Mouse (Mus musculus) E14TG2a.4 (cell line): ENCODE data around the gene Tada1.

Source experiments
- CTCF ChIP-seq: conservative IDR thresholded peaks from 2 replicates; pipeline ENCODE4 v1.5.1; 2014; ENCODE audit warnings: low read length
- NANOG ChIP-seq: IDR thresholded peaks from 2 replicates; pipeline ENCODE4 v1.6.1; 2014; ENCODE audit warnings: borderline replicate concordance, low read length, mixed read lengths

GRCm38 (mm10) chr1:166342060-166342459, 36.8 kb upstream of the Tada1 start:
- TF ChIP-seq CTCF (no peak), NANOG (no peak)
